Mouse (Mus musculus): ENCODE measurements at regions not wholly inside any gene's neighbourhood (a gene's known extent, or its start where the extent isn't known, plus 50 kb on each side); places are given as distances from the start of the nearest gene placed in this dataset.
A peak's percentile ranks its signal among the peaks of the same experiment; 100 is the strongest.

GRCm38 (mm10) chr15:61297447-61298208, 374.8 kb upstream of the A1bg start:
- DNase-seq (ENCODE audit: low spot score in 2 of 2) = no peak

- no peak for DNase-seq (ENCODE audit: low spot score in 2 of 2)
These were observed 371.8 kb upstream of the A1bg start for GRCm38 (mm10) chr15:61294616-61295015.

DNA sequence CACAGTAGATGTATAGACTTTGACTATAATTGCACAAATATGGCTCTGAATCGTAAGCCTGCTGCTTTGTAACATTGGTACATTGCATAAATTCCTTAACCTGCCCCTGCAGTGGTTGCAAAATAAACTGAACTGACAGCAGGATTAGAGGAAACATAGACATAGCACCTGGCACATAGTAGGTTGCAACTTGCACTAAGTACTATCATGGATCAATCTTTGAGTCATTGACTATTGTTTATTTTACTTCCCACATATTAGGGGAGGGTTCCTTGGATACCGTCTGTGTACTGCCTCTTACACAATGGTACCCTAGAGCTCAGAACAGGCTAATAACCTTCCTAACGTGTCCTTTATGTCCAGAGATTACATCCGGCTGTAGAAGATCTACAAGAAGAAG, 371.3 kb upstream of the A1bg start:
- DNase-seq (ENCODE audit: low spot score in 2 of 2) = no peak

DNA sequence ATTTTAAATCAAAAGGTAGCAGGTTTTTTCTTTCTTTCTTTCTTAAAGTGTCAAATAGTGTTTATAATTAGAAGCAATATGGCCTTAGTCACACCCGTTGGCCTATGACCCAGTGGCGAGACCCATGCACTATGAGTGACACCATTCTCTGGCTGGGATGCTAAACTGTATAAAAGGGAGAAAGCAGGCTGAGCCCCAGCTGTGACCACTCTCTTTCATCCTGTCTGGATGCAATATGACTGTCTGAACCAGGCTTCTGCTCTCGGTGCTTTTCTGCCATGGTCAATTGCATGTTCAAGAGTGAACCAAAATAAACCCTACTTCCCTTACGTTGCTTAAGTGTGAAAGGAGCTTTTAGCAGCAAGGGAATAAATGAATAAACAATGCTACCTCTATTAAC, 346.0 kb upstream of the A1bg start:
- DNase-seq (ENCODE audit: low spot score in 2 of 2) = no peak

DNA sequence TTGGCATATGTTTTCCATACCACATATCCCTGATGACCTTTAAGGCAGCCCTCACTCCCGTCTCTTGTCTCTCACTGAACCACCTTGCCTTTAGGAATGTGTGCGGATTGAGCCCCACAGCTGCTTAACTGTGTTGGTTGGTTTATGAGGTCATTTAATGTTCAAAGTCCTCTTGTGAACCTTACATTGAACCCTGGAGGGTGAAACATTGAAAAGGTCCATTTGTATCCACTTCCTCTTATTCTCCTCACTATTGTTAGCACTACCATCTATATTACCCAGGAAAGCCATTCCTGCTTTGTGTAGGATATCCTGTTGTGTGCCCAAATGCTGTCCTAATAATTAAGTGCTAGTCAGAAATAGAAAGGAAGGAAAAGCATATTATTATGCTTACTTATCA, 336.2 kb upstream of the A1bg start:
- no peak for DNase-seq (ENCODE audit: low spot score in 2 of 2)

GRCm38 (mm10) chr15:61244511-61244910, 321.7 kb upstream of the A1bg start:
- DNase-seq (ENCODE audit: low spot score in 2 of 2) = no peak

DNA sequence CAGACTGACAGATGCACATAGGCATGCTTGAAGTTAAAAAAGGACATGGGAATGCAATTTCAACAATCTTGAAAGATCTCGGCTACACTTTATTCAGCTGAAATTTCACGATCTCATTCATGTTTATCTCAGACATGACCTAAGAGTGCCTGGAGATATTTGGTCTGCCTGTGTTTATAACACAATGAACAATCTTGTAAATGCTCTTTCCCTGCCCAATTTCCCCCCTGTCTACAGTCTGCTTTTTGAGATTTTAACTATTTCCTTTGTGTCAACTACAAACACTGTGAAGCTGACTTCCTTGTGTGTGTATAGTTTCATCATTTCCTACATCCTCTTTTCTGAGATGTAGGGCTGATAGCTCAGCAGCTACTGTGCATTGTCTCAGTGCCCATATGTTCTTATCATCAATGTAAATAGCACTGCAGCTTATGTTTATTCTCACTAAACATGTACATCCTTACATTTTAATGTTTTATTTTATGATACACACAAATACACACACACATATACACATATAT, 319.4 kb upstream of the A1bg start:
- DNase-seq (ENCODE audit: low spot score in 2 of 2) = no peak

- DNase-seq (ENCODE audit: low spot score in 2 of 2) = no peak
These were observed 318.9 kb upstream of the A1bg start for GRCm38 (mm10) chr15:61241741-61242140.

DNA sequence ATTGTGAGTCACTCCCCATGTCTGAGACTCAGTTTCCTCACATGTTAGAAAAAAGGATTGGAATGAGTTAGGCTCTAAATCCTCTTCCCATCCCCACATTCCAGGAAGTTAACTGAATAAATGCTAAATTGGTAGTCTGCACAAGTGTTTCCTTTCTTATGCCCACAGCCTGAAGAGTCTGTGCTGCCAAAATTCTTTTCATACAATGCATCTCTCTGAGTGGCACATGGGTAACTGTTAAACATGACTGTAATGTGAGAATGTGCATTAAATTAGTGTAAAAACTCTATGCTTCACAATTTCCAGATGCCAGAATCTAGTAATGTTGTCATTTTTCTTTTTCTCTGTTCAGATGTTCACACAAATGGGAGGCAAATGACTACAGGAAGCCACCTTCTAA, 317.5 kb upstream of the A1bg start:
- DNase-seq (ENCODE audit: low spot score in 2 of 2) = no peak

DNA sequence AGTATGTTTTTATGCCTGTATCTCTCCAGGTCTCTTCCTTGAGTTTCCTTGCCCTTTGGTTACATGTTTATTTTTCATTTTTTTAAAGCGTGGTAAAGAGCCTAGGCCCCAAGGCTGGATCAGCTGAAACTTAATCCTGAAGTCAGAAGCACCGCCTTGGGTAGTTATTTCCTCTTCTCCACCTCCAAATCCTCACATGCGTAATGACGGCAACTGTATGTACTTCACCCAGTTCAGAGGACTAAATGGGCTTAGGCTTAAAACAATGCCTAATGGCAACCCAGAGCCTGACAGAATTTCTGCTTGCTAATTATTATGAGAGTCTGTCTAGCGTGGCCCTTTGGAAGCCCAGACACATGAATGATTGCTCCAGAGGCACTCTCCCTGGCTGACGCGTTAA, 316.6 kb upstream of the A1bg start:
- DNase-seq (ENCODE audit: low spot score in 2 of 2) = no peak

GRCm38 (mm10) chr15:61238996-61239395, 316.2 kb upstream of the A1bg start:
- peak in 1 of 2 experiments; percentile 10 for DNase-seq (ENCODE audit: low spot score in 2 of 2)

- no peak for DNase-seq (ENCODE audit: low spot score in 2 of 2)
These were observed 306.8 kb upstream of the A1bg start for GRCm38 (mm10) chr15:61229579-61229978.

- no peak for DNase-seq (ENCODE audit: low spot score in 2 of 2)
These were observed 300.1 kb upstream of the A1bg start for GRCm38 (mm10) chr15:61222923-61223322.

DNA sequence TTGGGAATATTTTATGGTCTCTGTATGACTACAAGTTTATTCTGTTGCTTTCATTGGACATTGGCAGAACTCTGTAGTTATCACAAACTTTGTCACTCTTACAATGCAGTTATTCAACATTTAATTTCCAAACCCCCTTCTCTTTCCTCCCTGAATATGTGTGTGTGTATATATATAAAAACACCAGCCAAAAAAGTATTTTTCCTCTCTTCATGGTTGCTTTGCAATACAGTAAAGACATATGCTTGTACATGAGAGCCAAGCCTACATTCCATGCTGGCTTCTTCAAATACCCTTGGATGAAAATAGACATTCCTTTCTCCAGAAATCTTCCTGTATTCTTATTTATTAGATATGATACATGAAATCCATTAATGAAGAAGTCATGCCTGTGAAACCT, 287.3 kb upstream of the A1bg start:
- DNase-seq (ENCODE audit: low spot score in 2 of 2) = no peak

GRCm38 (mm10) chr15:61189981-61190380, 267.2 kb upstream of the A1bg start:
- no peak for DNase-seq (ENCODE audit: low spot score in 2 of 2)

GRCm38 (mm10) chr15:61189481-61189880, 266.7 kb upstream of the A1bg start:
- no peak for DNase-seq (ENCODE audit: low spot score in 2 of 2)

GRCm38 (mm10) chr15:61184597-61184963, 261.8 kb upstream of the A1bg start:
- no peak for DNase-seq (ENCODE audit: low spot score in 2 of 2)

- no peak for DNase-seq (ENCODE audit: low spot score in 2 of 2)
These were observed 261.2 kb upstream of the A1bg start for GRCm38 (mm10) chr15:61183751-61184596.

DNA sequence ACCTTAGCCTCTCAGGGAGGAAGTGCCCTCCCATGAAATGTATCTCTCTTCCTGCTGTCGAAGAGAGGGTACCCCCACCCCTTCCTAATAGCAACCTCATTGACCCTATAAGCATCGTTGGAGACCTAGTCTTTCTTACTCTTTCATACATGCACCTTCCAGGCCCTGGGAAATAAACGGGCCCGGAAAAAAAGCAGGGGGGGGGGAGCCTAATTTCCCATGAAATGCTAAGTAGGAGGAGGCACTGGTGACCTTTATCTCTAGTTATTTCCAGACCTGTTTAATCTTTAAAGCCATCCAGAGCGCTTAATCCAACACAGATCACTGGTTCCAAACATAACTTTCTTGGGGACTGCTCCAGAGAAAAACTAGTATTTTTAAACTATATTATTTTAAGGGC, 260.5 kb upstream of the A1bg start:
- no peak for DNase-seq (ENCODE audit: low spot score in 2 of 2)

DNA sequence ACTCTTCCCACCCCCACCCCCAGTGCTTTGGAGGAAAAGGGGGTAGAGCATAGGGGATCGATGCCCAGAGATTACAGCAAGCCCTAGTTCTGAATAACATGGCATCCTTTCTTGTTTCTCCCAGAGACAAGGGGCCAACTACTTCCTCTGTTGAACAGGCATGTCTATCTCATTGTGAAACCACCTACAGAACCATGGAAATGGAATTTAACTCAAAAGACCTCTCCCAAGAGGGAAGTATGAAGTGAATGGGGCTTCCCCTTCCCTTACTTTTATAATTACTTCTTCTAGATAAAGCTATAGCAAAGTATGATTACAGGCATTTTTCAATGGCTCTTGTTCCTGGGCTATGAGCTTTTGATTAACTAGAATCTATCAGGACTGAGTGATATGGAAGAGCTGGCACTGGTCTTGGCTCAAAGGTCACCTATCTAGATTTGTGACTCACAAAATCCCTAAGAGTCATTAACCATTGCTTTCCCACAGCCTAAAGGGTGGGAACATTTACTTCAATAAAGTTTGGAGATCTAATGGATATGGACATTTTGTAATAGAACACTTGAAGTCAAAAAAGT, 246.1 kb upstream of the A1bg start:
- no peak for DNase-seq (ENCODE audit: low spot score in 2 of 2)

DNA sequence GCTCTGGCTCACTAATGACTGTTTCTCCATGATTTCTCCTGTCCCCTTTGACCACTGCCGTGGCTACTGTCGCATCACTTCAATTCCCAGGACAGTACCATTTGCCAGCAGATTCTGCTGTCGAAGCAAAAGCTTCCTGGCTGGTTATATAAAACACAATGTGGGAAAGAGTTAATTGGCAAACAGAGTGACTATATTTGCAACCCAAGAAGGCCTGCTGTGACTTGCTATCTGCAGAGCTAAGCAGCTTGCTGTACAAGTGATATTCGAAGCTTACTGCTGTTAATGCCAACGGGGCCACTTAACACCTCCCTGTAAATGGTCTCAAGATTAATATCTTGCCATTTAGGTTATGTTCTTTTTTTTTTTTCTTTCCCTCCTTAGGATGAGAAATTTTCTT, 242.2 kb upstream of the A1bg start:
- DNase-seq (ENCODE audit: low spot score in 2 of 2) = no peak

DNA sequence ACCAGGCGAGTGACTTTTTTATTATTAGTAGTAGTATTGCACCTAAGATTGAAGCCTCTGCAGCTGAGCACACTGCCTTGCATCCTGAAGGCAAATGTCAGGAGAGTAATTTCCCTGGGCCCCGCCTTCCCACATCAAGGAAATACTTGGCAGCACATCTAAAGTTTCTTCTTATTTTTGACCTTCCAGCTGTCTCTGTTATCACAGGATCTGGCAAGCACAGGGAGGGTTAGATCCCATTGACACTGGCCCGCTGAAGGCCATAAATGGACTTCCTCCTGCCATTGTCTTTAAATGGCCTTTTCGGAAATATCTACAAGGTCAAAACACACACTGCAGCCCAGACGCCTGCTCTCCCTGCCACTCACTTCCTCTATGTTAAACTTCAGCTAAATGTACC, 238.6 kb upstream of the A1bg start:
- DNase-seq (ENCODE audit: low spot score in 2 of 2) = no peak

- DNase-seq (ENCODE audit: low spot score in 2 of 2) = no peak
These were observed 237.9 kb upstream of the A1bg start for GRCm38 (mm10) chr15:61160666-61161065.

All from spleen, postnatal 10 days (tissue).